Mouse (Mus musculus): ENCODE data around the gene Fcrls. TPM values are rescaled to one million over a fixed set of nuclear protein-coding genes. Genes with fewer than 3 reads are reported as not detected.

The Fcrls gene
- total RNA-seq (2023) = under 1 TPM in 1 of 2 experiments, not detected in 1; 0.40 TPM

GRCm38 (mm10) chr3:87263436-87263835, at the start of gene Fcrls:
TSS of gene Fcrls (minus strand) at chr3:87263738.

Other genes with a start within 250 kb of the Fcrls start
- gene Kirrel, start 89.0 kb downstream of the Fcrls start, total RNA-seq (2023) = under 1 TPM; 0.26 to 0.33 TPM
- under 1 TPM in 1 of 2 experiments, not detected in 1; 0.26 TPM for gene Cd5l, start 94.1 kb upstream of the Fcrls start, total RNA-seq (2023)
- gene Fcrl1, start 112.6 kb upstream of the Fcrls start, total RNA-seq (2023) = 10 to 100 TPM; 14.0 to 18.6 TPM
- gene Fcrl5, start 172.0 kb upstream of the Fcrls start, total RNA-seq (2023) = under 1 TPM in 1 of 2 experiments, not detected in 1; 0.15 TPM